In genomic region chr1:34459284-34460060, GRCm38 (mm10) we compare ENCODE assay signal across 8 mouse cellular contexts. TPM values are rescaled to one million over a fixed set of nuclear protein-coding genes. Genes with fewer than 3 reads are reported as not detected.
DNase-seq lines count a peak whose midpoint lies in the region; ATAC-seq lines count a peak whose summit lies in the region.

TSS of gene Ptpn18 (plus strand) at chr1:34459762.

- ATAC-seq in common myeloid progenitor, adult 5-6 weeks (replicated peaks; ENCODE audit: low read depth, poor library complexity, severe bottlenecking): peak; percentile 78

- H3K27me3 ChIP-seq in megakaryocyte, embryonic 14.5 days (replicated peaks): peaks cover 31% of the 10 kb centered on the region

- H3K36me3 ChIP-seq in megakaryocyte, embryonic 14.5 days (replicated peaks; ENCODE audit: low read length): no peaks in the 10 kb centered on the region

- no peaks in the 10 kb centered on the region for H3K9me3 ChIP-seq in megakaryocyte, embryonic 14.5 days

- H3K4me1 ChIP-seq in megakaryocyte, embryonic 14.5 days: peaks cover 47% of the 10 kb centered on the region

- DNase-seq in WW6 (ENCODE audit: low read depth, low spot score): peak; percentile 82
- DNase-seq in gastrocnemius, adult 8-10 months (ENCODE audit: low spot score in 2 of 2): peak; percentile 75 to 79
- peak; percentile 69 for DNase-seq in hindlimb bud, embryonic 11.5 days (ENCODE audit: extremely low spot score, low read depth, low spot score)
- peak; percentile 69 to 87 for DNase-seq in left cerebral cortex, adult 8-10 months (ENCODE audit: low spot score in 2 of 2)
- DNase-seq in right cerebral cortex, postnatal 10 days (ENCODE audit: low spot score in 2 of 2): peak; percentile 89 to 90
- DNase-seq in urinary bladder, postnatal 25 days (ENCODE audit: low spot score): peak; percentile 86

- H3K4me3 ChIP-seq in megakaryocyte, embryonic 14.5 days (replicated peaks): peak within 1 kb of the TSS; percentile 93

RNA-seq across cellular contexts. Expression of gene Ptpn18, which starts in this region (rescaled TPM):
- total RNA-seq in common myeloid progenitor, adult 5-6 weeks (2017): 299 and 432 TPM in 2 replicates
- 1 to 10 TPM in 3 of 4 experiments, under 1 TPM in 1; 0.73 to 3.7 (median 1.8) TPM for total RNA-seq in gastrocnemius, adult 8-10 months (2022)
- total RNA-seq in left cerebral cortex, adult 8-10 months (2022): 10 to 100 TPM in 2 of 4 experiments, 1 to 10 TPM in 2; 3.4 to 11.1 (median 7.3) TPM
- 398 and 732 TPM in 2 replicates for polyA plus RNA-seq in megakaryocyte, embryonic 14.5 days (2012; ENCODE audit: insufficient read depth, low replicate concordance)

Comparison
In these comparisons a context has a peak if more than half of its experiments do, and no peak if none do; other contexts are left out.
1. Peak in every context shown above with its lines: DNase-seq, ATAC-seq and H3K4me3 ChIP-seq.
2. RNA of gene Ptpn18 (total RNA-seq): 299 to 432 TPM in common myeloid progenitor, adult 5-6 weeks; 3.4 to 11.1 TPM in left cerebral cortex, adult 8-10 months and 0.73 to 3.7 TPM in gastrocnemius, adult 8-10 months; every median in the first group is over 10 times any median in the second.